Mouse (Mus musculus) G1E (cell line): ENCODE measurements around the gene Itk.

Experiments used
- CTCF ChIP-seq: IDR thresholded peaks from 2 replicates; pipeline ENCODE4 v1.5.1; 2012; ENCODE audit warnings: low read depth, low read length, inconsistent platforms, mixed read lengths
- GATA1 ChIP-seq: IDR thresholded peaks from 2 replicates; pipeline ENCODE4 v1.6.1; 2012; ENCODE audit warnings: borderline replicate concordance, low read length, inconsistent platforms, mixed read lengths
- POLR2AphosphoS5 ChIP-seq: IDR thresholded peaks from 2 replicates; pipeline ENCODE4 v1.6.1; 2012; ENCODE audit warnings: low read depth, low read length, inconsistent platforms; ENCODE audit not compliant: insufficient replicate concordance

DNA sequence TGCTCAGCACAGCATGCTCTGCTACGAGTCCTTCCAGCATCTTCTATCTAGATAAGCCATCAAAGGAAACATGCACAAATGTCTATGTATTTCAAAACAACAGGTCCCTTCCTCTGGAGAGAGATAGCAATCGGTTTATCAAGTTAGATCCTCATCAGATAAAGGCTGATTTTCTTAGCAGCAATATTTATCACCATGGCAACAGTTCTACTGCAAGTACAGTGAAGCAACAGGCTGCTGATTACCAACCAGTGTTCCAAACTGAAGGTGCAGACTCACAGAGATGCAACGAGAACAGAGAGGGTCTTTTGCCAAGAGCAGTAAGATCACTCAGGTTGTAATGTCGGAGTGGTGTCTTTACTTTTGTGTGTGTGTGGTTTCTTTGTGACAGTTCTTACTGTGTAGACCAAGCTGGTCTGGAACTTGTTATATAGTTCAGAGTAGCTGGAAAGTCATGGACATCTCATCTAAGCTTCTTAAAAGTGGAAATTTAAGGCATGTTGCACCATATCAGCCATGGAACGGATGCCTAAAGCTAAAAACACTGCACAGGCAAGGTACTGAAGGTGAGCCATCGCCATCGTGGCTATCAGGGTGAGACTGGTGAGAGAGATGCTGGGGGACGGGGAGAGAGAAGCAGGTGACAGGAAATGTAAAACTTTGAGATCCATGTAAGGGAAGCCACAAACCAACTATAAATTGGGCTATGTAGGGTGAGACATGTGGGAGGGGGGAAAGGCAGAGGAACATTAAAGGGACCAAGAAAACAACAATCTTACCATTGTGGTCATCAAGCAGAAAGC is 32.0 kb upstream of the Itk start:
- TF ChIP-seq CTCF = no peak
- TF ChIP-seq POLR2AphosphoS5 = no peak
- TF ChIP-seq GATA1 = no peak
